Mouse (Mus musculus) hindlimb bud, embryonic 11.5 days (tissue): ENCODE data around the gene Tbc1d1.

Source experiments
- DNase-seq: peaks from one replicate; pipeline ENCODE4 v3.0.0-alpha.2; 2012; ENCODE audit warnings: low read depth, low spot score; ENCODE audit errors: extremely low spot score

The Tbc1d1 gene

GRCm38 (mm10) chr5:64234269-64234985, 78.3 kb downstream of the Tbc1d1 start:
- DNase-seq, result no peak

GRCm38 (mm10) chr5:64235250-64235649, 79.1 kb downstream of the Tbc1d1 start:
- DNase-seq, result no peak

- DNase-seq, result no peak
These were observed 80.5 kb downstream of the Tbc1d1 start for GRCm38 (mm10) chr5:64236561-64236960.

- no peak for DNase-seq
These were observed 81.2 kb downstream of the Tbc1d1 start for GRCm38 (mm10) chr5:64237263-64237662.

- DNase-seq, result no peak
These were observed 81.6 kb downstream of the Tbc1d1 start for GRCm38 (mm10) chr5:64237693-64238092.

- DNase-seq, result no peak
These were observed 83.0 kb downstream of the Tbc1d1 start for GRCm38 (mm10) chr5:64238894-64239652.

- no peak for DNase-seq
These were observed 85.0 kb downstream of the Tbc1d1 start for GRCm38 (mm10) chr5:64240941-64241682.

GRCm38 (mm10) chr5:64241867-64242266, 85.8 kb downstream of the Tbc1d1 start:
- no peak for DNase-seq

- no peak for DNase-seq
These were observed 86.8 kb downstream of the Tbc1d1 start for GRCm38 (mm10) chr5:64242795-64243455.

GRCm38 (mm10) chr5:64243666-64244065, 87.6 kb downstream of the Tbc1d1 start:
- DNase-seq, result no peak

- no peak for DNase-seq
These were observed 88.2 kb downstream of the Tbc1d1 start for GRCm38 (mm10) chr5:64244283-64244682.

- no peak for DNase-seq
These were observed 88.6 kb downstream of the Tbc1d1 start for GRCm38 (mm10) chr5:64244745-64245144.

GRCm38 (mm10) chr5:64251435-64251834, 95.3 kb downstream of the Tbc1d1 start:
- DNase-seq, result no peak

GRCm38 (mm10) chr5:64254278-64254677, 98.2 kb downstream of the Tbc1d1 start:
- DNase-seq, result no peak

- no peak for DNase-seq
These were observed 98.9 kb downstream of the Tbc1d1 start for GRCm38 (mm10) chr5:64254988-64255387.

- DNase-seq, result no peak
These were observed 107.2 kb downstream of the Tbc1d1 start for GRCm38 (mm10) chr5:64263348-64263747.

GRCm38 (mm10) chr5:64263898-64264478, 107.9 kb downstream of the Tbc1d1 start:
- no peak for DNase-seq

GRCm38 (mm10) chr5:64265145-64265544, 109.0 kb downstream of the Tbc1d1 start:
- DNase-seq, result no peak

GRCm38 (mm10) chr5:64265906-64266305, 109.8 kb downstream of the Tbc1d1 start:
- DNase-seq, result no peak

GRCm38 (mm10) chr5:64266534-64266933, 110.4 kb downstream of the Tbc1d1 start:
- DNase-seq, result no peak

- no peak for DNase-seq
These were observed 111.2 kb downstream of the Tbc1d1 start for GRCm38 (mm10) chr5:64267279-64267678.
